Mouse (Mus musculus) frontal cortex, adult 2 months (tissue): ENCODE measurements around the gene Fam24a. TPM values are rescaled to one million over a fixed set of nuclear protein-coding genes. Genes with fewer than 3 reads are reported as not detected.

Experiments
- DNase-seq, 2 experiments: peaks; one replicate each; pipeline ENCODE4 v3.0.0; 2022; ENCODE audit warnings: low spot score in 1 of 2; ENCODE audit errors: extremely low spot score in 1 of 2
- polyA plus RNA-seq: library from polyadenylated mRNA; depleted of rRNA; stranded (reverse); fragments of >200 nt; gene quantifications from 2 replicates; pipeline ENCODE4 v1.2.3, GENCODE M21; 2012; rRNA removed

The Fam24a gene
- not detected in 2 replicates for polyA plus RNA-seq

DNA sequence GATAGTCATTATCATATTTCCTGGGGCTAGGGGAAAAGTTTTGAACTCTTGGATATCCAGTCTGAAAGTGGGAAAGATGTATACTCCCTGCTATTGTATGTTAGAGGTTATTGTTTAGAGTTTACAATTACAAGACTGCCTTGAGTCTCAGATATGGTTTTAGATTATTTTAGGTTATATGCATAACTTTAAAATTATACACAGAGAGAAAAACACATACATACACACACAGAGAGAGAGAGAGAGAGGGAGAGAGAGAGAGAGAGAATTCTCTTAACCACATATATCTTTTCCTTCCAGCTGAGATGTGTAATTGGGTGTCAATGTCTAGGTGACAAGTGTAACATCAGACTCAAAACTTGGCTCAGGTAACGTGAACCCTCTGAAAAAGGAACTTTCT lies at the start of gene Fam24a:
TSS of gene Fam24a (plus strand) at position 301 of the 400 bp plus-strand sequence.
- no peak for DNase-seq

GRCm38 (mm10) chr7:131297151-131297550 lies 36.5 kb upstream of the Fam24a start:
- no peak for DNase-seq

DNA sequence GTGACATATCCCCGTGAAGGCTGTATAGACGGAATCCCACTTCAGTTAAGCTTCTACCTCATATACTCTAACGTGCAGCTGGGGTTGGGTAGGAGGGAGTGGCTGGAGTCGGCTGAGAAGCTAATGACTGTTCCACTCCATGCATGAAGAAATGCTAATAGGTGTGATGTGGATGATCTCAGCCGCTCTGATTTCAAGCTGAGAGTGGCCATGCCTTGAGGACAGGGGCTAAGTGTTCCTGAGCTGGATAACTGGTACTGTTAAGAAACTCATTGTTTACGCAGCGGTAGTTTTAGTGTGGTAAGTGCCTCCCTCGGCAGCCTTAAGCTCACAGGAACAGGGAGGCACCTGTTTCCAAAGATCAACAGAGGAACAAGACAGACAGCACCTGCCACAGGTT lies 30.3 kb upstream of the Fam24a start:
- no peak for DNase-seq

GRCm38 (mm10) chr7:131306733-131307132 lies 26.9 kb upstream of the Fam24a start:
- no peak for DNase-seq

GRCm38 (mm10) chr7:131314493-131314892 lies 19.2 kb upstream of the Fam24a start:
- DNase-seq, result no peak

GRCm38 (mm10) chr7:131317587-131317986 lies 16.1 kb upstream of the Fam24a start:
- DNase-seq, result no peak

DNA sequence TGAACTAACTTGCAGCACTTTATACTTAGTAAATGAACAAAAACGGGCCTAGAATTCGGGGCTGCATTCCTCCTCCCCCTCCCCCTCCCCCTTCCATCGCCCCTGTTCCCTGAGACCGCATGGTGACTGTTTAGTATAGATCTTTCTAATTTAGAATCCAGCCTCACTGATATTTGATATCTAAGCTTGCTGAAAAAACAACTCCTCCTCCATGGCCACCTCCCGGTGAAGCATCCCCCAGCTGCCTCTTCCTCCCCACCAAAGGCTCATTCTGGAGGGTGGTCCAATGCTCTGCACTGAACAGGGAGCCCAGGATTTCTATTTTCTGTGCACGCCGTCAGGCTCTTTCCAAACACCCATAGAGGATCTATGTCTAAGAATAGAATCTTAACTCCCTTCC lies 15.3 kb upstream of the Fam24a start:
- no peak for DNase-seq

- DNase-seq, result no peak
Measured at GRCm38 (mm10) chr7:131322192-131322591, 11.5 kb upstream of the Fam24a start, which contains the start of gene Cuzd1. Cuzd1 (minus strand) TSS chr7:131322292.

DNA sequence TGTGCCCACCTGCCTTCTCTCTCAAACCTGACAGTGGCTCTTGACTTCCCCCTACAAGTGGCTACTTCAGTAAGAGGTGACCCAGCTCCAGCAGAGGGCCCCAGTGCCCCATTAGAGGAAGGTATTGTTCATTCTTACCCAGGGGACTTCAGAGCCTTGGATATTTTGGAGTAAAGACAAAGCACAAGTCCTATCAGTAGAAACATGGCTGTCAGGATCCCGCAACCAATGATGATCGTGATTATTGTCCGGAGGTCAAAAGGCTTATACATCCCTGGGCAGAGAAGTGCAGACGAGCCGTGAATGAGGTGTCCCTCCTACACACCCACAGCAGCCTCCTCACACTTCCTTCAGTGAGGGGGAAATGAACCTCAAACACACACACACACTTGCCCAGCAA lies 6.6 kb upstream of the Fam24a start:
- no peak for DNase-seq

- no peak for DNase-seq
Measured at GRCm38 (mm10) chr7:131329416-131329815, 4.2 kb upstream of the Fam24a start, which contains the start of gene Fam24b. Fam24b (minus strand) TSS chr7:131329516.

GRCm38 (mm10) chr7:131331688-131332087 lies 2.0 kb upstream of the Fam24a start:
- DNase-seq, result no peak

DNA sequence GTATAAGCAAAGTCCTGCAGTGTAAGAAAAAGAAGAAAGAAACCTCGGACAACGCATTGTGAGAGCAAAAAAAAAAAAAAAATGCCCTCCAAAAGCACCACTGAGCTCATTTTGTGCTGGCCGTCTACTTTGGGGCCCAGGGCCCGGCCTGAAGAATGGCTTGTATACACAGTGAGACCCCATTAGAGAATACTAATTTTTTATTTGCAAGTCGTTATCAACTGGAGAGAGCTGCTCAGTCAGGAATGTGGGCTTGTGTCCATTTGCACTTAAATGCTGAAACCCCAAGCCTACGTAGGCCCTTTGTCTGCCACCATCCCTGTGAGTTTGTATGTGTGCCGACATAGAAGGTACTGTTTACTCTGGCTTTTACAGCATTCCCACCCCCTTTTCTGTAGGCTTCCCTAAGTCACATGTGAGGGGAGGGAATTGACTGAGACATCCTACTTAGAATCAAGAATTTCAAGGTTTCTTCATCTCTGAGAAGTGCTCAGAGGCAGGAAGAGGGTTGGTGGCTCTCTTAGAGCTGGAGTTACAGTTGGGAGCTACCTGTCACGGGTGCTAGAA lies 3.9 kb downstream of the Fam24a start:
- DNase-seq, result no peak

DNA sequence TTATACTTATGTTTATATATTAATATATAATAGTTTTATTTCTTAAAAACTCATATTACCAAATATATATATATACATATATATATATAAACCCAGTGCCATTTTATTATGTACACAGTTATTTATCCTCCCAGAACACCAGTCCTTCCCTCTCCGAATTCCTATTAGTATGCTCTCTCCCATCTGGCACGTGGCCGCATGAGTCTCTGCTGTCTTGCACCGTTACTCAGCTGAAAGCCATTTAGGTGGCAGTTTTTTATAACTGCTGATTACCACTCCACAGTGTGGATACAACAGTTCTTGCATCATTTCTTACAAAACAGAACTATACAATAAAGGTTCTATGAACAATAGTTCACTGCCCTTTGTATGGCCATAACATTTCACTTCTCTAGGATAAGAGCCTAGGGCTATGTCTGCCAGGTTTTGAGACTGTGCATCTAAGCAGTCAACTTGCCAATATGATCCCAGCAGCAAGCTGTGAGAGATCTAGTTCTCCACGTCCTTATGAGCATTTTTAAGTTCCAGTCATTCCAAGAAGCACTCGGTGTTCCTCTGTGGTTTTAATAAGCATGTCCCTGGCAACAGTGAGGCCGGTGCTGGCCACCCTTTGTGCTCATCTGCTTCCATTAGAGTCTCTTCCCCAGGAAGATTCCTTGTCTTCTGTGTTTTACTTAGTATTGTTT lies 12.3 kb downstream of the Fam24a start:
- no peak for DNase-seq

DNA sequence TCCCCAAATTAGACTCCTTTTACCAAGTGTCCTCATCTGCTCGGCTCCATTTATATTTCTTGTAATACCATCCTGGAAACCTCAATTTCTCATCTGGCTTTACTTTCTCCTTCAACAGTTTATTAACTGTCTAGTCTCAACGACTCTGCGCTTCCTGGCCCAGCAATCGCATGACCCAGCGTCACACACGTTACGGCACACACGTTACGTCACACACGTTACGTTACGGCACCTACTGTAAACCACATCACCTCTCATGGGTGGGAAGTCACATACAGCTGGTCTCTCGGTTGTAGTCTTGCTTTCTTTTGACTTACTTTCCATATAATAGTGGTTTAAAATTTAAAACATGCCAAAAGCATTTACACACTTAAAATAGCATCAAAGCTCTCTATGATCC lies 22.4 kb downstream of the Fam24a start:
- no peak for DNase-seq

DNA sequence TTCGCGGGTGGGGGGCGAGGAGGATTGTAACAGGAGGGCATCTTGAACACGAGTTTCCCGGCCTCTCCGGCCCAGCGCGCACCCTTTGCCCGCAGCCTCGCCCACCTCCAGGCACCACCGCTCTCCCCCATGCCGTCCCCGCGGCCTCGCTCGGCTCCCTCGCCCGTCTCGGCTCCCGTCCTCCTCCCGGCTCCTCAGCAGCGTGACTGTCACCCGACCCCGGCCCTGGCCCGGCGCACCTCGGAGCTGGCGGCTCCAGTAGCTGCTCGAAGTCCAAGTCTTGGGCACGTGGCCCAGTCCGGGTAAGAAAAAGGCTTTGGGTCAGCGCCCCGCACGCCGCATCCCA lies 28.6 kb downstream of the Fam24a start:
- DNase-seq, result no peak

GRCm38 (mm10) chr7:131362615-131363300 lies 29.1 kb downstream of the Fam24a start, which contains the start of gene 2310057M21Rik:
2310057M21Rik (minus strand) TSS chr7:131362759.
- peak; percentile 92 to 97 for DNase-seq

DNA sequence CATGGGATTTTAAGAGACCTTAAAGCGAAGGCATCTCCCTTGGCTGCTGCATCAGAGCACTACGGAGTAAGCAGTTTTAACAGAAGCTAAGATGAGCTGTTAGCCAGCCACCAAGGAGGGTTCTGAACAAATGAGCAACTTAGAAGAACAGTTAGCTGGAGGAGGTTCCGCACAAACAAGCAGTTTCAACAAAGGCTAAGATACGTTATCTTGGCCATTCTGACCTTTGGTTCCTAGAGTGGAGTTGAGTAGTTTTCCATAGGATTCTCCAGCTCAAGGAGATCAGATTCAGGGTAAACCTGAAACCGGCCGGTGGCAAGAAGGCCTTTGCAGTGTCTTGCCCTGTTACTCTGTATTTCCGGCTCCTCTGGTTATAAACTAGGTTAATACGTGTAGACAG lies 30.5 kb downstream of the Fam24a start:
- no peak for DNase-seq

DNA sequence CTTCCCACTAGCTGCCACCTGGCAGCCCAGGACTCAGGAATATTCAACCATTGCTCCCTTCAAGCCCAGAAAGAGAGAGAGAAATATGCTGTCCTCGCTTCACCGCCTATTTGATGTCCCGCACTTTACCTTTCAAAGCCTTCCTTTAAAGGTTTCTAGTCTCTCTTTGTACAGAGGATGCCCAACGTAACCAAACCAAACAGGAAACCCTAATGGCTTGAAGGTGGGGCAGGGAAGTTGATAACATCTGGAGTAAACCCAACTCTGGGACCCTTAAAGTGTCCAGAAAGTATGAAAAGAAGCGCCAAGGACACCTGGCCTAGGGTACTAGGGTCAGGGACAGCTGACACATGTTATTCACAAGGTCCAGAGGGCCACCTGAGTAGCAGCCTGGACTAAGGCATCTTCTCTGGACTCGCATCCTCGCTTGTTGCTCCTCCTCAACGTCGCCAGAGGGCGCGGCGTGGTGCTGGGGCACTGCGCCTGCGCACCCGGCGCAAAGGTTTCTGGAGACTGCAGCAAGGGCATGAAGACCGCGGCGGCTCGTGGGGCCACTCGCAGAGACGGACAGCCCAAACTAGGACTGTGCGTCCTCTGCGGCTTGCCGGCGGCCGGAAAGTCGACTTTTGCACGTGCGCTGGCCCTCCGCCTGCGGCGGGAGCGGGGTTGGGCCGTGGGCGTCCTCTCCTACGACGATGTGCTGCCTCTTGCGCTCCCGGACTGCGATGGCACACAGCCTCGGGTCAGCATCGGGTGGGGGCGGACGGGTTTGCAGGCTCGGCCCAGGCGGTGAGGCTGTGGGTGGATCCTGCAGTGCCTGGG lies 37.2 kb downstream of the Fam24a start, which contains the start of gene Pstk:
TSS of gene Pstk (plus strand) at position 494 of the 822 bp plus-strand sequence.
- DNase-seq, result peak; percentile 70 to 90

DNA sequence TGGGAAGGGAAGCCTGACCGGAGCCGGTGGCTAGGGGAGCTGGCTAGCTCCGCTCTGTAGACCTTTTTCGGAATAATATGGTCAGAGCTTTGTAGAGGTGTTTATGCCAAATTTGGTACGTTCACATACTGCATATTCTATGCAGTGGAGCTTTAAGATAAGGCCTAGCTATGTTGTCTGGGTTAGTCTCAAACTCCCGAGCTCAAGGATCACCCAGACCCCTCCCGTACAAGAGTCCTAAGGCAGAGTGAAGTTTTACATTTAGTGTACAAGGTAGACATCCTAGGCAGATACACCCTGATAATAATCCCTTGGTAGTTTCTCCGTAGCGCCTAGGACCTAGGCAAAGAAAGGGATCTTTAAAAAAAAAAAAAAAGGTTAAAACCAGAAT lies 37.8 kb downstream of the Fam24a start:
- no peak for DNase-seq

DNA sequence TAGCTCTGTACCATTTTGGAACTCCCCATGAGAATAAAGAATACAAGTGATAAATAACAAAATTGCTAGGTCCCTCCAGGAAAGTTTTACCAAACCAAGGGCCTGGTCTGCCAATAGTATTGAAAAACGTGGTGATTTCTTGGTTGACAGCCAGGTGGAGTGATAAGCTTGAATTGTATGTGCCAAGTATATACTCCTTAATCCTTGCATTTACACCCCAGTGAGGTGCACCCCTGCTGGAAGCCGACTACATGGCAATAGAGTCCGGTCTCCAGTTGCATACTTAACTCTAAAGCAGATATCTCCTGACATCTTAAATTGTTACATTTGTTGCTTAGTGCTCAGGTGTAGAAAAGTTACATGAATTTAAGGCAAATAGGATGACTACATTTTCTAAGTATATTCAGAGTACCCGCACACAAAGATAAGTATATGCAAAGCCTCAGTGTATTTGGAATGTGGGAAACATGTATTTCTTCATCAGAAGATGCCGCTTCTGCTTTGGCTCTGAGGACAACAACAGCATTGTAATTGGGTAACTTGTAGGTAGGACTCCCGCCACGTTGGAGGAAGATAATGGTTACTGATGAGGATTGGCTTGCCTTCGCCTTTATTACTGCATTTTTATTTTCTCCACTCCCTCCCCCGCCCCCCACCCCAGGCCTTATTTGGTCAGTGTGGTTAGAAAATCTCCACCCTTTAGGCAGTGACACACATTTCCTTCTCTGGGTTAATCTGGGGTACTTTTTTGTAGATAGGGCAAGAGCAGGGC lies 38.4 kb downstream of the Fam24a start:
- DNase-seq, result no peak
